In the genomic region with DNA sequence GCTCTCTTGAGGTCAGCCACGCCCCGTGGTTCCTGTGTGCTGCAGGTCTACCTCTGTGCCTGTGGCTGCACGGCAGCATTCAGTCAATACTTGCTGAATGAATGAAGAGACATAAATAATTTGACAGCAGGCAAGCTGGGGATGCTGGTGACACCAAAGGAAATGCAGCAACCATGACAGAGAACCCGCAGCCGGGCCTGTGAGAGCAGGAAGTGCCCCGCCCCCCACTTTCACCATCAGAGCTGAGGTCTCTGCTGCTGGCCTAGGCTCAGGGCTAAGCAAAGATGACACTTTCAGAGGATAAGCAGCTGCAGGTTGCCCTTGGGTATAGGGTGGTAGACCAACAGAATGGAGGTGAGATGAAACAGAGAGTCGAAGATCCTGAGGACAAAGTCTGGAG, we compare ENCODE assay signal across 13 mouse cellular contexts. TPM values are rescaled to one million over a fixed set of nuclear protein-coding genes. Genes with fewer than 3 reads are reported as not detected.
DNase-seq lines count a peak whose midpoint lies in the region; ATAC-seq lines count a peak whose summit lies in the region.
"Had no signal": no experiment of that assay in that cellular context is flagged by ENCODE, and none has a peak within 500 bp of the region (broad histone marks: within the 10 kb centered on the region; RNA-seq: fewer than 3 reads in every experiment).

No protein-coding gene starts in this region.

- no peaks in the 10 kb centered on the region for H3K36me3 ChIP-seq in forebrain, embryonic 13.5 days (ENCODE audit: poor library complexity, severe bottlenecking)
- H3K36me3 ChIP-seq in forebrain, embryonic 15.5 days, result no peaks in the 10 kb centered on the region
- H3K36me3 ChIP-seq: lung, embryonic 15.5 days; stomach, embryonic 15.5 days had no signal

- peaks cover 34% of the 10 kb centered on the region for H3K4me1 ChIP-seq in forebrain, embryonic 13.5 days
- peaks cover 14% of the 10 kb centered on the region for H3K4me1 ChIP-seq in forebrain, embryonic 15.5 days

- peaks cover 27% of the 10 kb centered on the region; the same call in 1 of the 2 replicates for H3K27me3 ChIP-seq in forebrain, embryonic 13.5 days
- 0 out of 2 replicates have a peak, but pooled peaks cover 2% of the 10 kb centered on the region for H3K27me3 ChIP-seq in forebrain, embryonic 15.5 days
- H3K27me3 ChIP-seq: lung, embryonic 15.5 days; stomach, embryonic 15.5 days had no signal

- no peak overlapping the region for H3K4me2 ChIP-seq in forebrain, embryonic 13.5 days
- H3K4me2 ChIP-seq in forebrain, embryonic 15.5 days (replicated peaks), result no peak overlapping the region
- H3K4me2 ChIP-seq: lung, embryonic 15.5 days; stomach, embryonic 15.5 days had no signal

- no peak overlapping the region for H3K4me3 ChIP-seq in forebrain, embryonic 13.5 days
- H3K4me3 ChIP-seq in forebrain, embryonic 15.5 days, result no peak overlapping the region
- H3K4me3 ChIP-seq: gastrocnemius, adult 2 months; lung, embryonic 15.5 days; stomach, embryonic 15.5 days had no signal

- 0 out of 2 replicates have a peak overlapping the region, but pooled peaks have one; percentile 39 for H3K9ac ChIP-seq in forebrain, embryonic 13.5 days
- H3K9ac ChIP-seq in forebrain, embryonic 15.5 days (replicated peaks), result no peak overlapping the region
- H3K9ac ChIP-seq: lung, embryonic 15.5 days; stomach, embryonic 15.5 days had no signal

- H3K27ac ChIP-seq in forebrain, embryonic 13.5 days, result no peak overlapping the region
- no peak overlapping the region for H3K27ac ChIP-seq in forebrain, embryonic 15.5 days (replicated peaks)
- H3K27ac ChIP-seq: gastrocnemius, adult 2 months; lung, embryonic 15.5 days; stomach, embryonic 15.5 days had no signal

- DNase-seq in 416B (ENCODE audit: low read depth), result peak; percentile 71
- peak; percentile 56 for DNase-seq in T-cell, adult 2 months (ENCODE audit: low spot score)
- peak; percentile 46 to 60 for DNase-seq in natural killer cell, adult 2 months (ENCODE audit: low spot score in 2 of 2)
- no peak for DNase-seq in ovary, postnatal 14 days (ENCODE audit: low spot score)
- DNase-seq in right cerebral cortex, postnatal 36 days (ENCODE audit: low spot score in 2 of 2), result no peak
- DNase-seq in gastrocnemius, postnatal 36 days, result no peak
- DNase-seq: gastrocnemius, adult 2 months; kidney, adult 18-20 months had no signal

- intact Hi-C loops in gastrocnemius, postnatal 36 days (cut with DNase I), result no loop called here

- H3K9me3 ChIP-seq in forebrain, embryonic 13.5 days (replicated peaks), result no peaks in the 10 kb centered on the region
- H3K9me3 ChIP-seq in forebrain, embryonic 15.5 days, result no peaks in the 10 kb centered on the region
- H3K9me3 ChIP-seq: lung, embryonic 15.5 days; stomach, embryonic 15.5 days had no signal

- WGBS in forebrain, embryonic 13.5 days, result 76% methylated on average over 7 of the region's 7 CpGs
- WGBS in forebrain, embryonic 15.5 days, result 62% methylated on average over 7 of the region's 7 CpGs

- no peak for ATAC-seq in forebrain, embryonic 13.5 days
- no peak for ATAC-seq in forebrain, embryonic 15.5 days (replicated peaks)
- ATAC-seq: midbrain, embryonic 16.5 days had no signal

RNA-seq across cellular contexts. Expression of a gene that starts 58.8 kb away (rescaled TPM):
- 12.9 and 14.9 TPM in 2 replicates for polyA plus RNA-seq in forebrain, embryonic 13.5 days (2015; fragmentation: Nextera tagmentation; extraction: Ambion mirVana)
- 28.6 and 31.5 TPM in 2 replicates for polyA plus RNA-seq in forebrain, embryonic 15.5 days (2015; fragmentation: Nextera tagmentation; extraction: Ambion mirVana)
- 1 to 10 TPM; 2.0 to 3.2 TPM for total RNA-seq in gastrocnemius, postnatal 36 days (2021)

Comparison
In these comparisons a context has a peak if more than half of its experiments do, and no peak if none do; other contexts are left out.
1. DNase-seq: peak in 416B (single experiment), T-cell, adult 2 months (single experiment) and natural killer cell, adult 2 months (2 of 2); none in ovary, postnatal 14 days (single experiment), right cerebral cortex, postnatal 36 days (0 of 2) and gastrocnemius, postnatal 36 days (0 of 2).